Mouse (Mus musculus): ENCODE measurements at regions not wholly inside any gene's neighbourhood (a gene's known extent, or its start where the extent isn't known, plus 50 kb on each side); places are given as distances from the start of the nearest gene placed in this dataset.

GRCm38 (mm10) chr10:117446776-117447175, 67.0 kb upstream of the Cpsf6 start:
- ATAC-seq (replicated peaks; ENCODE audit: extremely low read depth, insufficient read depth, low FRiP score) = no peak
- Histone ChIP-seq H3K4me3 (ENCODE audit: low read length) (no peak overlapping the region), H3K9me3 (replicated peaks; ENCODE audit: control insufficient read depth, low read length) (peaks cover 5% of the 10 kb centered on the region; the same call in 1 of the 2 replicates), H3K27ac (ENCODE audit: low read length) (no peak overlapping the region), H3K27me3 (ENCODE audit: control insufficient read depth, insufficient read depth, low read length) (no peaks in the 10 kb centered on the region), H3K4me2 (ENCODE audit: low read depth, low read length) (no peak overlapping the region), H3K4me1 (ENCODE audit: control insufficient read depth, insufficient read depth, low read length) (no peaks in the 10 kb centered on the region), H3K9ac (ENCODE audit: low read length) (no peak overlapping the region), H3K36me3 (ENCODE audit: control insufficient read depth, insufficient read depth) (no peaks in the 10 kb centered on the region)
- 79% methylated on average over 7 of the region's 7 CpGs for WGBS

DNA sequence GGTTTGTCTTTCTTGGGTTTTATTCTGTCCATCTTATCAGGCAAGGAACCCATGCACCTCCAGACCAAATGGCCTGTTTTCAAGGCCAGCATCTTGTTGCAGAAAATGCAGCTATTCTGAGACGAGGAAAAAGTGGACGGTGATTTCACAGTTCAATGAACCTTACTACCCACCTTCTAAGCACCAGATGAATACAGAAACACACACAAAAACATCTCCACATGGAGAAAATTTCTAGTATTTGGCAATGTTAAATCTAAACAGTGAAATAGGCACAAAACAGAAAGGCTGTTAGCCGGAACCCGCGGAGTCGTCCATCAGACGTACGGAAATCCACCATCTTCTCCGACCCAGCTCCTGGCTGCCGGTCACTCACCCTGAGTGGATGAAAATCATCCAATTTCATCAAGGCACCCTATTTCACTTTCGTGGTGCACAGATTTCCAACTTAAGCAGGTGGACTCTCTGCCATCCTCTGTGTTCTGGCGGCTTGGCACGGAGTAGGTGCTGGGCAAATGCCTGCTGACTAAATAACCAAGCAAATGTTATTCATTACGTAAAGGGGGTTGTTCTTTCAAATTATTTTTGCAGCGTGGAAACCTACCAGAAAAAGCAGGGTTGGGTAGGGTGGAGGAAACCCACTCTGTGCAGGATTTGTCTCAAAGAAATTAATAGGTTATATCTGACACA, 66.1 kb upstream of the Cpsf6 start:
- peaks cover 5% of the 10 kb centered on the region; the same call in 1 of the 2 replicates for H3K9me3 ChIP-seq (replicated peaks; ENCODE audit: control insufficient read depth, low read length)
- no peaks in the 10 kb centered on the region for H3K4me1 ChIP-seq (ENCODE audit: control insufficient read depth, insufficient read depth, low read length)
- no peak overlapping the region for H3K4me2 ChIP-seq (ENCODE audit: low read depth, low read length)
- 88% methylated on average over 15 of the region's 15 CpGs for WGBS
- no peak overlapping the region for H3K9ac ChIP-seq (ENCODE audit: low read length)
- H3K36me3 ChIP-seq (ENCODE audit: control insufficient read depth, insufficient read depth) = no peaks in the 10 kb centered on the region
- no peaks in the 10 kb centered on the region for H3K27me3 ChIP-seq (ENCODE audit: control insufficient read depth, insufficient read depth, low read length)
- no peak overlapping the region for H3K27ac ChIP-seq (ENCODE audit: low read length)
- no peak for ATAC-seq (replicated peaks; ENCODE audit: extremely low read depth, insufficient read depth, low FRiP score)
- no peak overlapping the region for H3K4me3 ChIP-seq (ENCODE audit: low read length)

DNA sequence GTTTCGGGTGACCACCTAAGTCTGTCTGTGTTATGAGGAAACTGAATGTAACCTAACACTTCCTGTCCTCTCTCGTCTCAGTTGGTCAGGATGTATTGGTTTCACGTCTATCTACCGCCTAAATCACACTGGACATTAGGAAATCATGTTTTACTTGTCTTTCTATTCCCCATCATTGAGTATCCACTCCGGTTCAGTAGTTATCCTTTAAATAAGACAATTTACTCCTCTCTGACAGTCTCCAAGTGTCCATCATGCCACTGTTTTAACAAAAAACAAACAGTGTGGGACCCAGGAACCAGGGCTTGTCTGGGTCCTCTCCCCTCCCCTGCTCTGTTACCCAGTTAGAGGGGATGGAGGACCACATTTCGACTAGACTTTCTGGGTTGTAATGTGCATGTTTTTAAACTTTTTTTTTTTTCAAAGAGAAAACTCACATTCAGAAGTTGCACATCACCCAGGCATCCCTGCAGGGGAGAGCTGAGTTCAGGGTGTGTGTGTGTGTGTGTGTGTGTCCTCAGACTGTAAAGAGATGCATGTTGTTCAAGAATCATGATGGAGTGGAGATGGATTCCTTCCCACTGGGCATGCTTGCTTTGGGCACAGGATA, 65.5 kb upstream of the Cpsf6 start:
- ATAC-seq (replicated peaks; ENCODE audit: extremely low read depth, insufficient read depth, low FRiP score) = no peak
- H3K9me3 ChIP-seq (replicated peaks; ENCODE audit: control insufficient read depth, low read length) = peaks cover 5% of the 10 kb centered on the region; the same call in 1 of the 2 replicates
- no peak overlapping the region for H3K4me3 ChIP-seq (ENCODE audit: low read length)
- no peaks in the 10 kb centered on the region for H3K4me1 ChIP-seq (ENCODE audit: control insufficient read depth, insufficient read depth, low read length)
- no peaks in the 10 kb centered on the region for H3K36me3 ChIP-seq (ENCODE audit: control insufficient read depth, insufficient read depth)
- no peak overlapping the region for H3K4me2 ChIP-seq (ENCODE audit: low read depth, low read length)
- H3K27ac ChIP-seq (ENCODE audit: low read length) = no peak overlapping the region
- H3K9ac ChIP-seq (ENCODE audit: low read length) = no peak overlapping the region
- H3K27me3 ChIP-seq (ENCODE audit: control insufficient read depth, insufficient read depth, low read length) = no peaks in the 10 kb centered on the region
- WGBS = 52% methylated on average over 6 of the region's 6 CpGs

DNA sequence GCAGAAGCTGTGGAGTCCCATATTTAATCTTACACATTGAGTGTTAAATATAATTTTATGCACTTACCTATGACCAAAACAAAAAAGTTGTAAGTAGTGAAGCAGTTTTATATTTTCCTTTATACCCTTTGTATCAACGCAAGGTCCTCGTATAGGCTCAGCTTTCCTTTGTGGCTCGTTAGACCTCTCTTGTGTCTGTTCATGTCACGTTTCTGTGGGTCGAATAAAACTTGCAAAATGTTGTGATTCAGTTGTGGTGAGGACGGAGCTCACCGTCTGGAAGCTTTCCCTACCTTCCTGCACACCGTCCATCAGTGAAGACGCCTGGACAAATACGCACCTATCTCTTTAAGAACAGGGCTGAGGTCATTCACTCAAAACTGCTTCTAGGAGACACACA, 64.9 kb upstream of the Cpsf6 start:
- H3K9ac ChIP-seq (ENCODE audit: low read length) = no peak overlapping the region
- H3K36me3 ChIP-seq (ENCODE audit: control insufficient read depth, insufficient read depth) = no peaks in the 10 kb centered on the region
- H3K4me2 ChIP-seq (ENCODE audit: low read depth, low read length) = no peak overlapping the region
- H3K9me3 ChIP-seq (replicated peaks; ENCODE audit: control insufficient read depth, low read length) = peaks cover 5% of the 10 kb centered on the region
- ATAC-seq (replicated peaks; ENCODE audit: extremely low read depth, insufficient read depth, low FRiP score) = no peak
- no peaks in the 10 kb centered on the region for H3K4me1 ChIP-seq (ENCODE audit: control insufficient read depth, insufficient read depth, low read length)
- no peak overlapping the region for H3K4me3 ChIP-seq (ENCODE audit: low read length)
- 75% methylated on average over 10 of the region's 10 CpGs for WGBS
- H3K27me3 ChIP-seq (ENCODE audit: control insufficient read depth, insufficient read depth, low read length) = no peaks in the 10 kb centered on the region
- H3K27ac ChIP-seq (ENCODE audit: low read length) = no peak overlapping the region

GRCm38 (mm10) chr10:117443426-117444350, 63.9 kb upstream of the Cpsf6 start:
- no peak overlapping the region for H3K9ac ChIP-seq (ENCODE audit: low read length)
- H3K4me3 ChIP-seq (ENCODE audit: low read length) = no peak overlapping the region
- no peaks in the 10 kb centered on the region for H3K4me1 ChIP-seq (ENCODE audit: control insufficient read depth, insufficient read depth, low read length)
- H3K36me3 ChIP-seq (ENCODE audit: control insufficient read depth, insufficient read depth) = no peaks in the 10 kb centered on the region
- 83% methylated on average over 4 of the region's 4 CpGs for WGBS
- no peaks in the 10 kb centered on the region for H3K27me3 ChIP-seq (ENCODE audit: control insufficient read depth, insufficient read depth, low read length)
- no peak overlapping the region for H3K4me2 ChIP-seq (ENCODE audit: low read depth, low read length)
- peaks cover 5% of the 10 kb centered on the region for H3K9me3 ChIP-seq (replicated peaks; ENCODE audit: control insufficient read depth, low read length)
- no peak for ATAC-seq (replicated peaks; ENCODE audit: extremely low read depth, insufficient read depth, low FRiP score)
- no peak overlapping the region for H3K27ac ChIP-seq (ENCODE audit: low read length)

- Histone ChIP-seq H3K27ac (ENCODE audit: low read length) (no peak overlapping the region), H3K9me3 (replicated peaks; ENCODE audit: control insufficient read depth, low read length) (peaks cover 5% of the 10 kb centered on the region), H3K27me3 (ENCODE audit: control insufficient read depth, insufficient read depth, low read length) (no peaks in the 10 kb centered on the region), H3K9ac (ENCODE audit: low read length) (no peak overlapping the region), H3K4me3 (ENCODE audit: low read length) (no peak overlapping the region), H3K4me1 (ENCODE audit: control insufficient read depth, insufficient read depth, low read length) (no peaks in the 10 kb centered on the region), H3K4me2 (ENCODE audit: low read depth, low read length) (no peak overlapping the region), H3K36me3 (ENCODE audit: control insufficient read depth, insufficient read depth) (no peaks in the 10 kb centered on the region)
- WGBS = 88% methylated on average over 17 of the region's 17 CpGs
- ATAC-seq (replicated peaks; ENCODE audit: extremely low read depth, insufficient read depth, low FRiP score) = no peak
Observed at GRCm38 (mm10) chr10:117441979-117442803, 62.4 kb upstream of the Cpsf6 start.

DNA sequence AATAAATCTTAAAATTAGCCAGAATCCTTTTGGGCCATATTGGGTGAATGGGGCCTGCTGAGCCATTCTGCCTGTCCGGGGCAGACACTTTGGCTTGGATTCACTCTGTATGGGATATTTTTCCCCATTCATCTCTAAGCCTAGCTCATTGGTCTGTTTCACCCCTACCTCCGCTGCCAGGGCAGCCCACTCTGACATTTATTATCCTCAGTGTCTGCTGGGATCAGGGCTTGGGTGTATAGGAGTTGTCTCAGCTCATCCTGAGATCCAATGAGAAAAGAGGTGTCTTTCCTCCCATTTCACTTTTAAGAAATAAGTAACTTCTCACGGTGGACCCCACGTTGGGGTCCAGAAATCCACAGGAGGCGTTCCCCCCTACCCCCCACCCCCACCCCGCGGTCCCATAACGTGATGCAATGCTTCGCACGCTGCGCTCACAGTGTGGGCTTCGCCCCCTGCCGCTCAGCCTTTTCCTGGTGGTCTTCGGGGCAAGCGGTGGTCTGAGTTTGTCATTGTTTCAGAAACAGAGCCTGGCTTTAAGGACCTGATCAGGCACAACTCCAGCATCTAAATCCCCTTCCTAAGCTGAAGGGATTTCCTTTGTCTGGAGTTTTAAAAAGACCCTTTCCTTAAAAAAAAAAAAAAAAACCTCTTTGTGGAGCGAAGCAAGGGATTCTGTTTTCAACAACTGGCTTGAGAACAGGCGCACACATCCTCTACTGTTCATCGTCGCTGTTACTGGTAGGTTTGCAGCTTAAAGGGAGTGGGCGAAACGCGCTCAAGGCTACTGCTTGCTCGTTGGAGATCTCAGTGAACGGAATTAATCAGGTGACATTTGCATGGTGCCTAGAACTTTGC, 61.5 kb upstream of the Cpsf6 start:
- no peak overlapping the region for H3K4me2 ChIP-seq (ENCODE audit: low read depth, low read length)
- H3K27ac ChIP-seq (ENCODE audit: low read length) = no peak overlapping the region
- ATAC-seq (replicated peaks; ENCODE audit: extremely low read depth, insufficient read depth, low FRiP score) = no peak
- H3K4me3 ChIP-seq (ENCODE audit: low read length) = no peak overlapping the region
- no peaks in the 10 kb centered on the region for H3K36me3 ChIP-seq (ENCODE audit: control insufficient read depth, insufficient read depth)
- H3K9me3 ChIP-seq (replicated peaks; ENCODE audit: control insufficient read depth, low read length) = peaks cover 5% of the 10 kb centered on the region
- 50% methylated on average over 24 of the region's 24 CpGs for WGBS
- no peaks in the 10 kb centered on the region for H3K27me3 ChIP-seq (ENCODE audit: control insufficient read depth, insufficient read depth, low read length)
- H3K9ac ChIP-seq (ENCODE audit: low read length) = no peak overlapping the region
- no peaks in the 10 kb centered on the region for H3K4me1 ChIP-seq (ENCODE audit: control insufficient read depth, insufficient read depth, low read length)

Data from heart, embryonic 16.5 days (tissue).